Mouse (Mus musculus) embryonic fibroblast, embryonic 13.5 days (primary cell): ENCODE data around the gene Grm6.

Experiments used
- CTCF ChIP-seq: IDR thresholded peaks from 2 replicates; pipeline ENCODE4 v1.5.1; 2011; ENCODE audit warnings: mild to moderate bottlenecking, control low read depth, low read length, moderate library complexity, borderline replicate concordance; ENCODE audit not compliant: insufficient read depth
- POLR2A ChIP-seq: IDR thresholded peaks from 2 replicates; pipeline ENCODE4 v1.6.1; 2011; ENCODE audit warnings: low read depth, mild to moderate bottlenecking, control low read depth, low read length, moderate library complexity

- TF ChIP-seq POLR2A (peak; percentile 92), CTCF (no peak)
Observed at GRCm38 (mm10) chr11:50827010-50827953, 23.2 kb upstream of the Grm6 start, which contains the start of gene Zfp354c.
